Mouse (Mus musculus) stomach, embryonic 15.5 days (tissue): ENCODE data around the gene Zfp423. TPM values are rescaled to one million over a fixed set of nuclear protein-coding genes. Genes with fewer than 3 reads are reported as not detected.

ENCODE experiments used
- ATAC-seq: fragments of 200-750 bp; cut with Nextera tagmentation; 2 replicates; pipeline ENCODE4 v1.8.0; 2017; ENCODE audit warnings: low read depth, moderate number of reproducible peaks, moderate TSS enrichment; ENCODE audit not compliant: insufficient read depth, low FRiP score
- H3K27ac ChIP-seq: fragments of 300-500 bp; sonication (generic); 2 replicates; pipeline ENCODE4 v1.5.1; 2015; ENCODE audit warnings: mild to moderate bottlenecking, inconsistent platforms
- H3K27me3 ChIP-seq: fragments of 300-500 bp; sonication (generic); replicated peaks from 2 replicates; pipeline ENCODE4 v1.6.1; 2015; ENCODE audit warnings: inconsistent platforms
- H3K36me3 ChIP-seq: fragments of 300-500 bp; sonication (generic); 2 replicates; pipeline ENCODE4 v1.6.1; 2015; ENCODE audit warnings: inconsistent platforms
- H3K4me1 ChIP-seq: fragments of 300-500 bp; sonication (generic); 2 replicates; pipeline ENCODE4 v1.6.1; 2015; ENCODE audit warnings: inconsistent platforms
- H3K4me2 ChIP-seq: fragments of 300-500 bp; sonication (generic); 2 replicates; pipeline ENCODE4 v1.6.1; 2015; ENCODE audit warnings: mild to moderate bottlenecking, inconsistent platforms
- H3K4me3 ChIP-seq: fragments of 300-500 bp; sonication (generic); replicated peaks from 2 replicates; pipeline ENCODE4 v1.5.1; 2015; ENCODE audit warnings: inconsistent platforms
- H3K9ac ChIP-seq: fragments of 300-500 bp; sonication (generic); 2 replicates; pipeline ENCODE4 v1.6.1; 2015; ENCODE audit warnings: inconsistent platforms
- H3K9me3 ChIP-seq: fragments of 300-500 bp; sonication (generic); 2 replicates; pipeline ENCODE4 v1.6.1; 2016; ENCODE audit warnings: inconsistent platforms
- WGBS: fragments of 180-500 bp; shearing (Covaris S2); methylation state at CpG from one replicate; pipeline ENCODE4 v1.1.7; 2015; 5-methylcytosine and 5-hydroxymethylcytosine counted together
- polyA plus RNA-seq: library from polyadenylated mRNA; unstranded; fragments of >200 nt; fragmentation: Nextera tagmentation; extraction: Ambion mirVana; gene quantifications from 2 replicates; pipeline ENCODE4 v1.2.1, GENCODE M21; 2015

The Zfp423 gene
- polyA plus RNA-seq, 1 experiment from 2014 or later = 9.3 TPM

GRCm38 (mm10) chr8:87962514-87963225, 3.3 kb upstream of the Zfp423 start:
- Histone ChIP-seq H3K9ac (no peak overlapping the region), H3K4me2 (peak overlapping the region; percentile 97), H3K4me1 (peaks cover 40% of the 10 kb centered on the region), H3K27me3 (peaks cover 24% of the 10 kb centered on the region), H3K27ac (no peak overlapping the region), H3K36me3 (no peaks in the 10 kb centered on the region), H3K9me3 (no peaks in the 10 kb centered on the region), H3K4me3 (peak overlapping the region; percentile 83)
- WGBS = 12% methylated on average over 26 of the region's 26 CpGs
- ATAC-seq = no peak

- under 1% methylated on average over 49 of the region's 50 CpGs for WGBS
- H3K9me3 ChIP-seq = no peaks in the 10 kb centered on the region
- peak overlapping the region; percentile 97 for H3K4me2 ChIP-seq
- no peak overlapping the region for H3K27ac ChIP-seq
- H3K36me3 ChIP-seq = no peaks in the 10 kb centered on the region
- no peak for ATAC-seq
- peaks cover 36% of the 10 kb centered on the region for H3K4me1 ChIP-seq
- H3K27me3 ChIP-seq = peaks cover 24% of the 10 kb centered on the region
- H3K4me3 ChIP-seq = peak overlapping the region; percentile 83
- H3K9ac ChIP-seq = 0 out of 2 replicates have a peak overlapping the region, but pooled peaks have one; percentile 3
Measured at GRCm38 (mm10) chr8:87961680-87962513, 2.5 kb upstream of the Zfp423 start.

GRCm38 (mm10) chr8:87961108-87961507, 1.7 kb upstream of the Zfp423 start:
- Histone ChIP-seq H3K9me3 (no peaks in the 10 kb centered on the region), H3K27ac (no peak overlapping the region), H3K4me1 (peaks cover 36% of the 10 kb centered on the region), H3K36me3 (no peaks in the 10 kb centered on the region), H3K4me2 (peak overlapping the region; percentile 97), H3K9ac (no peak overlapping the region), H3K4me3 (peak overlapping the region; percentile 83), H3K27me3 (peaks cover 24% of the 10 kb centered on the region)
- no peak for ATAC-seq
- 3% methylated on average over 20 of the region's 20 CpGs for WGBS

- under 1% methylated on average over 66 of the region's 76 CpGs for WGBS
- no peaks in the 10 kb centered on the region for H3K36me3 ChIP-seq
- peak; percentile 70 for ATAC-seq
- H3K27ac ChIP-seq = peak overlapping the region; percentile 98
- H3K9me3 ChIP-seq = no peaks in the 10 kb centered on the region
- peaks cover 36% of the 10 kb centered on the region for H3K4me1 ChIP-seq
- H3K4me3 ChIP-seq = peak overlapping the region; percentile 83
- H3K4me2 ChIP-seq = peak overlapping the region; percentile 97
- H3K9ac ChIP-seq = peak overlapping the region; percentile 47
- H3K27me3 ChIP-seq = peaks cover 24% of the 10 kb centered on the region
Measured at GRCm38 (mm10) chr8:87960061-87960749, 810 bp upstream of the Zfp423 start.

GRCm38 (mm10) chr8:87958451-87959319, 710 bp downstream of the Zfp423 start:
- peak overlapping the region; percentile 97 for H3K4me2 ChIP-seq
- H3K27me3 ChIP-seq = peaks cover 24% of the 10 kb centered on the region
- peak overlapping the region; percentile 98 for H3K27ac ChIP-seq
- H3K9ac ChIP-seq = peak overlapping the region; percentile 80
- peak; percentile 61 for ATAC-seq
- H3K4me1 ChIP-seq = peaks cover 36% of the 10 kb centered on the region
- peak overlapping the region; percentile 83 for H3K4me3 ChIP-seq
- WGBS = under 1% methylated on average over 82 of the region's 115 CpGs
- no peaks in the 10 kb centered on the region for H3K36me3 ChIP-seq
- H3K9me3 ChIP-seq = no peaks in the 10 kb centered on the region

- Histone ChIP-seq H3K4me1 (peaks cover 34% of the 10 kb centered on the region), H3K27ac (peak overlapping the region; percentile 98), H3K4me3 (peak overlapping the region; percentile 83), H3K27me3 (peaks cover 22% of the 10 kb centered on the region), H3K4me2 (peak overlapping the region; percentile 97), H3K36me3 (no peaks in the 10 kb centered on the region), H3K9me3 (no peaks in the 10 kb centered on the region), H3K9ac (peak overlapping the region; percentile 53)
- no peak for ATAC-seq
- WGBS = 2% methylated on average over 20 of the region's 20 CpGs
Measured at GRCm38 (mm10) chr8:87957871-87958450, 1.4 kb downstream of the Zfp423 start.

- Histone ChIP-seq H3K4me2 (no peak overlapping the region), H3K27me3 (peaks cover 2% of the 10 kb centered on the region; the same call in 1 of the 2 replicates), H3K36me3 (no peaks in the 10 kb centered on the region), H3K4me3 (no peak overlapping the region), H3K4me1 (peaks cover 15% of the 10 kb centered on the region; the same call in 1 of the 2 replicates), H3K9me3 (no peaks in the 10 kb centered on the region), H3K9ac (no peak overlapping the region), H3K27ac (no peak overlapping the region)
- 71% methylated on average over 5 of the region's 5 CpGs for WGBS
- ATAC-seq = no peak
Measured at GRCm38 (mm10) chr8:87956001-87956400, 3.4 kb downstream of the Zfp423 start.

GRCm38 (mm10) chr8:87953473-87953872, 5.9 kb downstream of the Zfp423 start:
- WGBS = 48% methylated on average over 5 of the region's 5 CpGs
- no peak for ATAC-seq

GRCm38 (mm10) chr8:87952298-87952697, 7.1 kb downstream of the Zfp423 start:
- no peak overlapping the region for H3K4me3 ChIP-seq
- ATAC-seq = no peak
- no peak overlapping the region for H3K9ac ChIP-seq
- H3K4me2 ChIP-seq = no peak overlapping the region
- H3K4me1 ChIP-seq = no peaks in the 10 kb centered on the region
- no peak overlapping the region for H3K27ac ChIP-seq
- no peaks in the 10 kb centered on the region for H3K27me3 ChIP-seq
- H3K9me3 ChIP-seq = no peaks in the 10 kb centered on the region
- 79% methylated on average over 6 of the region's 6 CpGs for WGBS
- H3K36me3 ChIP-seq = no peaks in the 10 kb centered on the region

More at GRCm38 (mm10) chr8:87953473-87953872, 5.9 kb downstream of the Zfp423 start:
- no peaks in the 10 kb centered on the region for H3K9me3 ChIP-seq
- no peak overlapping the region for H3K4me3 ChIP-seq
- peaks cover 10% of the 10 kb centered on the region; the same call in 1 of the 2 replicates for H3K4me1 ChIP-seq
- no peak overlapping the region for H3K4me2 ChIP-seq
- H3K27ac ChIP-seq = no peak overlapping the region
- H3K9ac ChIP-seq = no peak overlapping the region
- H3K36me3 ChIP-seq = no peaks in the 10 kb centered on the region
- H3K27me3 ChIP-seq = no peaks in the 10 kb centered on the region

- 0 out of 2 replicates have a peak overlapping the region, but pooled peaks have one; percentile 30 for H3K9ac ChIP-seq
- H3K27ac ChIP-seq = no peak overlapping the region
- H3K4me3 ChIP-seq = no peak overlapping the region
Measured at GRCm38 (mm10) chr8:87944225-87944934, 15.0 kb downstream of the Zfp423 start.

More at GRCm38 (mm10) chr8:87944225-87944934, 15.0 kb downstream of the Zfp423 start:
- no peak for ATAC-seq
- Histone ChIP-seq H3K36me3 (no peaks in the 10 kb centered on the region), H3K4me1 (peaks cover 20% of the 10 kb centered on the region), H3K9me3 (no peaks in the 10 kb centered on the region), H3K4me2 (peak overlapping the region; percentile 83), H3K27me3 (no peaks in the 10 kb centered on the region)
- WGBS = 43% methylated on average over 5 of the region's 5 CpGs
